Mouse (Mus musculus) thymus, adult 2 months (tissue): ENCODE measurements around the gene Slc10a7.

Experiments used
- CTCF ChIP-seq: fragments of 200-500 bp; IDR thresholded peaks from 2 replicates; pipeline ENCODE4 v1.5.1; 2012; ENCODE audit warnings: mild to moderate bottlenecking, control low read depth, low read length, moderate library complexity, borderline replicate concordance; ENCODE audit not compliant: control insufficient read depth, poor library complexity, insufficient read depth; ENCODE audit errors: extremely low read depth
- POLR2A ChIP-seq: fragments of 200-500 bp; IDR thresholded peaks from 2 replicates; pipeline ENCODE4 v1.6.1; 2012; ENCODE audit warnings: mild to moderate bottlenecking, low read length, control low read depth, moderate library complexity; ENCODE audit not compliant: control insufficient read depth, poor library complexity, insufficient read depth; ENCODE audit errors: extremely low read depth

DNA sequence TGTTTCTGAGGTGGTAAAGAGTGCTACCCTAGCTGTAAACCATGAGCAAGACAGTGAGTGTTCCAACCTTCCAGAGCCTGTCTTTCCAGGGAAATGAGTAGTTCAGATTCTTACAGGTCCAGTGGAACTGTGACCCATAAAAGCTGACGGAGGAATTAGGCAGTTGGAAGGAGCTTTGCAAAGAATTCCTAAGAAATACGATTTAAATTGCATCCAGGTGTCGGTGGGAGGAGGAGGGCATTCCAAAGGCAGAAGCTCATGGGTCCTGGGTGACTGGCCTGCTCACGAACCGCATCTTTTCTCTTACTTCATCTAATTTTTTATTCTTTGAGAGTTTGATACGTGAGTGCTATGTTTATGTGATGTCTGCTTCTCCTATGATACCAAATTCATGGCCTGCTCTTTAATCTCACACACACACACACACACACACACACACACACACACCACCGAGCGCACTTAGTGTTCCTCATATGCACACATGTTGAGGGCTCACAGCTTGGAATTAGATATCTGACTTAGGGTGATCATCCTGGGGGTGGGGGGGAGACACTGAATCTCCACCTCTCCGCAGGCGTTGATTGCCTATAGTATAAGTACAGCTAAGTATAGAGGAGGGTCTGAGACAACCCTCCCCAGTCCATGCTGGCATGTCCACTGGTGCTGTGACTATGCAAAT is 169.5 kb downstream of the Slc10a7 start:
- TF ChIP-seq CTCF (no peak), POLR2A (no peak)
